In the genomic region with DNA sequence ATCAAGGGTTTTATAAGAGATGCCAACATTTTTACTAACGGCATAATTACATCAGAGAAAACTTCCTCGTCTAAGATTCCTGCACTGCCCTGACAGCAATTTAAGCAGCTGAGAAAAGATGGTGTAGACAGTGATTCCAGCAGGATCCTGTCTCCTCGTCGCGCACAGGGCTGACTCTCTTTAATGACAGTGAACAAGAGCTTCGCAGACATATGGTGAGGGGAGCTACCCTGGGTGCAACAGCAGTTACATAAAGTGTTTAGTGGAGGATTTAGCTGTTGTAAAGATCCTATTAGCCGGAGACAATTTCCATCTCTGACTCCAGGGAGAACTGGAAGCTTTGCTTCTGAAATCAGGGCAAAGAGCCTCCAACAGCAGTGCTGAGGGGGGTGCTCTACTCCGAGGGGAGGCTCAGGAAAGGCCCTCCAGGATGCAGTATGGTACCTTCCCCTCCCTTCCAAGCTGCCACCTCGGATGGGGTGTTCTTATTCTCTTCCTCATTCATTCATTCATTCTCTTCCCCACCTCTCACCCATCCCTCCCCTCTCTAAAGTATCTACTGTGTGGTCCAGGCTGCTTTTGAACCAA, we compare ENCODE assay signal across 12 mouse cellular contexts.
A peak's percentile ranks its signal among the peaks of the same experiment; 100 is the strongest.
DNase-seq lines count a peak whose midpoint lies in the region; ATAC-seq and TF ChIP-seq lines count a peak whose summit lies in the region.
"Had no signal": no experiment of that assay in that cellular context is flagged by ENCODE, and none has a peak within 500 bp of the region (broad histone marks: within the 10 kb centered on the region; RNA-seq: fewer than 3 reads in every experiment).

No protein-coding gene starts in this region.

- TF ChIP-seq CTCF in heart, adult 2 months (IDR thresholded peaks at IDR 0.05): no peak
- TF ChIP-seq CTCF in brain, embryonic 14.5 days (IDR thresholded peaks at IDR 0.05; ENCODE audit: borderline replicate concordance, extremely low read depth, insufficient read depth, insufficient read length): no peak

- no peak overlapping the region for H3K4me3 ChIP-seq in heart, adult 2 months
- no peak overlapping the region for H3K4me3 ChIP-seq in intestine, embryonic 16.5 days (ENCODE audit: low read length)
- H3K4me3 ChIP-seq: embryonic facial prominence, embryonic 13.5 days; liver, embryonic 13.5 days had no signal

- H3K27ac ChIP-seq in heart, adult 2 months: peak overlapping the region; percentile 21
- no peak overlapping the region for H3K27ac ChIP-seq in intestine, embryonic 16.5 days (ENCODE audit: low read length)
- H3K27ac ChIP-seq: embryonic facial prominence, embryonic 13.5 days; liver, embryonic 13.5 days had no signal

- 49% methylated on average over 9 of the region's 9 CpGs for WGBS in heart, adult 2 months
- WGBS in intestine, embryonic 16.5 days: 53% methylated on average over 9 of the region's 9 CpGs

- no peak overlapping the region for H3K4me2 ChIP-seq in intestine, embryonic 16.5 days (ENCODE audit: low read depth, low read length)
- H3K4me2 ChIP-seq: embryonic facial prominence, embryonic 13.5 days; liver, embryonic 13.5 days had no signal

- ATAC-seq in intestine, embryonic 16.5 days: no peak

- H3K9ac ChIP-seq in heart, adult 2 months (ENCODE audit: low read depth, low read length): no peak overlapping the region
- no peak overlapping the region for H3K9ac ChIP-seq in intestine, embryonic 16.5 days (ENCODE audit: low read depth, low read length)
- H3K9ac ChIP-seq: embryonic facial prominence, embryonic 13.5 days; liver, embryonic 13.5 days had no signal

- TF ChIP-seq EP300 in heart, adult 2 months (IDR thresholded peaks at IDR 0.05; ENCODE audit: insufficient read depth, low read depth, low read length): no peak

- H3K27me3 ChIP-seq in heart, adult 2 months (ENCODE audit: control insufficient read depth, insufficient read depth, low read length): no peaks in the 10 kb centered on the region
- H3K27me3 ChIP-seq in intestine, embryonic 16.5 days (replicated peaks; ENCODE audit: control insufficient read depth, insufficient read depth, low read length): no peaks in the 10 kb centered on the region
- H3K27me3 ChIP-seq: embryonic facial prominence, embryonic 13.5 days; liver, embryonic 13.5 days had no signal

- no peaks in the 10 kb centered on the region for H3K9me3 ChIP-seq in intestine, embryonic 16.5 days (ENCODE audit: control insufficient read depth, low read length)
- H3K9me3 ChIP-seq: embryonic facial prominence, embryonic 13.5 days; liver, embryonic 13.5 days had no signal

- no peak for DNase-seq in heart, adult 2 months
- DNase-seq in heart, postnatal 36 days: no peak
- DNase-seq in layer of hippocampus, adult 11-12 months (ENCODE audit: low spot score): peak; percentile 33
- no peak for DNase-seq in layer of hippocampus, postnatal 10 days (ENCODE audit: low spot score in 2 of 2)
- DNase-seq in brain, embryonic 14.5 days (ENCODE audit: low read depth): peak; percentile 72
- peak; percentile 53 for DNase-seq in layer of hippocampus, adult 9-11 months
- DNase-seq: kidney, postnatal 25 days; liver, embryonic 13.5 days; lung, postnatal 36 days; thymus, adult 2 months had no signal

- no peaks in the 10 kb centered on the region for H3K36me3 ChIP-seq in heart, adult 2 months (ENCODE audit: control insufficient read depth, insufficient read depth, low read length)
- no peaks in the 10 kb centered on the region for H3K36me3 ChIP-seq in intestine, embryonic 16.5 days (ENCODE audit: control insufficient read depth, insufficient read depth, low read length)
- H3K36me3 ChIP-seq: liver, embryonic 13.5 days had no signal

- intact Hi-C loops in heart, adult 2 months (cut with DNase I): no loop called here
- intact Hi-C loops in heart, postnatal 36 days (cut with DNase I): loop anchor here (5.0 kb wide), 1 partner anchor 63 kb away; a partner anchor contains a TSS

- peaks cover 2% of the 10 kb centered on the region; the same call in 1 of the 2 replicates for H3K79me2 ChIP-seq in heart, adult 2 months (replicated peaks; ENCODE audit: control insufficient read depth, insufficient read depth, low read length)

- peaks cover 19% of the 10 kb centered on the region for H3K4me1 ChIP-seq in heart, adult 2 months (ENCODE audit: control insufficient read depth, insufficient read depth, low read length)
- peaks cover 19% of the 10 kb centered on the region for H3K4me1 ChIP-seq in intestine, embryonic 16.5 days (ENCODE audit: control insufficient read depth, insufficient read depth, low read length)
- H3K4me1 ChIP-seq: liver, embryonic 13.5 days had no signal

- TF ChIP-seq POLR2A in heart, adult 2 months (IDR thresholded peaks at IDR 0.05; ENCODE audit: insufficient read depth, low read depth, low read length): no peak
- no peak for TF ChIP-seq POLR2A in brain, embryonic 14.5 days (IDR thresholded peaks at IDR 0.05; ENCODE audit: borderline replicate concordance, extremely low read depth, insufficient read depth, insufficient read length, poor library complexity, severe bottlenecking)

Comparison
In these comparisons a context has a peak if more than half of its experiments do, and no peak if none do; other contexts are left out.
1. DNase-seq: peak in layer of hippocampus, adult 11-12 months (single experiment), brain, embryonic 14.5 days (single experiment) and layer of hippocampus, adult 9-11 months (single experiment); none in heart, adult 2 months (0 of 2), heart, postnatal 36 days (0 of 2) and layer of hippocampus, postnatal 10 days (0 of 2).